Mouse (Mus musculus) kidney, embryonic 14.5 days (tissue): Measurements from ENCODE around the gene Tmem132e. TPM values are rescaled to one million over a fixed set of nuclear protein-coding genes. Genes with fewer than 3 reads are reported as not detected.

Source experiments
- ATAC-seq: fragments of 200-750 bp; cut with Nextera tagmentation; 2 replicates; pipeline ENCODE4 v1.8.0; 2017; ENCODE audit warnings: moderate number of reproducible peaks, mild to moderate bottlenecking, moderate TSS enrichment, moderate library complexity; ENCODE audit not compliant: low FRiP score, low TSS enrichment
- H3K27ac ChIP-seq: fragments of 300-500 bp; sonication (generic); 2 replicates; pipeline ENCODE4 v1.5.1; 2014; ENCODE audit warnings: low read depth, mild to moderate bottlenecking, low read length, moderate library complexity, mixed read lengths
- H3K27me3 ChIP-seq: fragments of 300-500 bp; sonication (generic); 2 replicates; pipeline ENCODE4 v1.6.1; 2014; ENCODE audit warnings: mild to moderate bottlenecking, low read length; ENCODE audit not compliant: control insufficient read depth, insufficient read depth
- H3K36me3 ChIP-seq: fragments of 300-500 bp; sonication (generic); 2 replicates; pipeline ENCODE4 v1.6.1; 2014; ENCODE audit warnings: low read length, mixed read lengths; ENCODE audit not compliant: control insufficient read depth, insufficient read depth
- H3K4me1 ChIP-seq: fragments of 300-500 bp; sonication (generic); 2 replicates; pipeline ENCODE4 v1.6.1; 2014; ENCODE audit warnings: low read length, mixed read lengths; ENCODE audit not compliant: control insufficient read depth, insufficient read depth
- H3K4me2 ChIP-seq: fragments of 300-500 bp; sonication (generic); replicated peaks from 2 replicates; pipeline ENCODE4 v1.6.1; 2014; ENCODE audit warnings: low read depth, mild to moderate bottlenecking, low read length
- H3K4me3 ChIP-seq: fragments of 300-500 bp; sonication (generic); 2 replicates; pipeline ENCODE4 v1.5.1; 2014; ENCODE audit warnings: mild to moderate bottlenecking, low read length
- H3K9ac ChIP-seq: fragments of 300-500 bp; sonication (generic); 2 replicates; pipeline ENCODE4 v1.6.1; 2014; ENCODE audit warnings: low read depth, mild to moderate bottlenecking, low read length, moderate library complexity
- H3K9me3 ChIP-seq: fragments of 300-500 bp; sonication (generic); 2 replicates; pipeline ENCODE4 v1.6.1; 2016; ENCODE audit warnings: low read length; ENCODE audit not compliant: control insufficient read depth
- WGBS: fragments of 180-500 bp; shearing (Covaris S2); extraction: QIAGEN DNeasy Blood & Tissue Kit; methylation state at CpG from one replicate; pipeline ENCODE4 v1.1.7; 2014; 5-methylcytosine and 5-hydroxymethylcytosine counted together
- polyA plus RNA-seq: library from polyadenylated mRNA; unstranded; fragments of >200 nt; fragmentation: Nextera tagmentation; extraction: Ambion mirVana; gene quantifications from 2 replicates; pipeline ENCODE4 v1.2.1, GENCODE M21; 2014

Gene Tmem132e
- polyA plus RNA-seq, 1 experiment from 2014 or later, result 0.37 TPM

- WGBS, result 36% methylated on average over 3 of the region's 3 CpGs
- no peak overlapping the region for H3K27ac ChIP-seq
- H3K27me3 ChIP-seq, result no peaks in the 10 kb centered on the region
- no peak overlapping the region for H3K4me2 ChIP-seq
- H3K9ac ChIP-seq, result no peak overlapping the region
- H3K4me3 ChIP-seq, result no peak overlapping the region
- H3K36me3 ChIP-seq, result no peaks in the 10 kb centered on the region
- ATAC-seq, result no peak
- no peaks in the 10 kb centered on the region for H3K4me1 ChIP-seq
- H3K9me3 ChIP-seq, result no peaks in the 10 kb centered on the region
These were observed 102.2 kb downstream of the Tmem132e start for GRCm38 (mm10) chr11:82490896-82491295.

Other genes starting within 250 kb of the Tmem132e start
- gene Ccl1, start 83.2 kb upstream of the Tmem132e start, polyA plus RNA-seq, result not detected in 2 replicates